Mouse (Mus musculus) heart, adult 9 months (tissue): ENCODE results near the gene Zfp383.
"Not testable (repeated sequence)": the region's sequence is repeated elsewhere in the genome, so short reads cannot be mapped to it uniquely, and the experiment has no call there.

ENCODE experiments used
- DNase-seq, 2 experiments: peaks; one replicate each; pipeline ENCODE4 v3.0.0; 2022; ENCODE audit warnings: low spot score in 2 of 2

Gene Zfp383

GRCm38 (mm10) chr7:29908130-29908950 lies at the start of gene Zfp383:
Gene Zfp383 (plus strand): TSS chr7:29908223.
- DNase-seq: peak; percentile 81 to 88

DNA sequence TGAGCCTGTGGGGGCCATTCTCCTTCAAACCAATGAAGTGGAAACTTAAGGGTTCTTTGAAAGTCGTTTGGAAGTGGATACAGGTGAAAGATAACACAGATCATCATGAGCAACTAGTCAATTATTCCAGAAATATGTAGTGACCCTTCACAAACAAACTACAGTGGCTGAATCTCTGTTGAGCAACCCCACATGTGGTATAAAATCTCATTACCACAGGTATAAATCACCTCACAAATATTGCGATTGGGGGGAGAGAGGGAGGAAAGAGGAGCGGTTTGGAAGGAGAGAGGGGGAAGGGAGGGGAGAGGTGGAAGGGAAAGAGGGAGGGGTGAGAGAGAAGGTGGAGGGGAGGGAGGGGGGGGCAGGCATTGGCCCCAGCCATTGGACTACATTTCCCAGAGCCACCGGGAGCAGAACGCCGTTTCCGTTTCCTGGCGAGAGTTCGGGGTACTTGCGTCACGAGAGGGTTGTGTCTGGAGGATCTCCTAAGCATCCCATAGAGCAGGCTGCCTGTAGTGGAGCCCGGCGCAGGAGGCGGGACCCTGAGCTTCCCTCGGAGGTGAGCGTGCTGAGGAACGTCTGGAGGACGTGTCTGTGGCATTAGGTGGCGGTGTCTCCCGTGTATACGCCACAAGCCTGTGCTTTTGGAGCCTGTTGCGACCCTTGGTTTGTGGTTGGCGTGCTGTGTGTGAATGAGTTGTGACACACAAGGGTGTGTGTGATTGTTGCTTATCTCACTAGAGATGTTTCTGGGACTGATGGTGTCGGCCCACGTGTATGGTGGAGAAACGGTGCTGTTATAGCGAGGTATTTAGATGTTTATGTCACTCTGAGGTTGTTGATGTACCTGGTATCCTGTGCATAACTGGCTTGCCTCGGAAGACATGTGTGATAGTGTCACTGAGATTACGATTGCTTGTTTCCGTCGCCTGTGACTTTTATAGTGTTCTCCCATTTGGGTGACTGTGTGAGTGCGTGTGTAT lies 48.2 kb upstream of the Zfp383 start, which contains the start of gene Zfp420:
Gene Zfp420 (plus strand): TSS at position 448 of the 986 bp plus-strand sequence.
- peak; percentile 87 to 90 for DNase-seq

DNA sequence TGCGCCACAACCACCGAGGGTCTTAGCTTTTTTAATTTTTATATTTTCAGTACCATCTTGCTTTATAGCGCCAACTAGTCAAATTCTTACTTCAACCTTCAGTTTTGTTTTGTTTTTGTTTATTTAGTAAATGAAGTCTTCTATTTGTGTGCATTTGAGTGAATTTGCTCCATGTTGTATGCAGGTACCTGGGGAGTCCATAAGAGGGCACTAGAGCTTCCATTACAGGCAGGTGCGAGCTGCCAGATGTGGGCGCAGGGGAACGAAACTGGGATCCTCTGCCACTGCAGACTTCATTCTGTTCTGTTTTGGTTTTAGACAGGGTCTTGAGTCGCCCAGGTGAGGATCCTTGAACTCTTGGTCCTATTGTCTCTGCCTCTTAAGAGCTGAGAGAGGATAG lies 46.4 kb upstream of the Zfp383 start:
- DNase-seq: no peak

DNA sequence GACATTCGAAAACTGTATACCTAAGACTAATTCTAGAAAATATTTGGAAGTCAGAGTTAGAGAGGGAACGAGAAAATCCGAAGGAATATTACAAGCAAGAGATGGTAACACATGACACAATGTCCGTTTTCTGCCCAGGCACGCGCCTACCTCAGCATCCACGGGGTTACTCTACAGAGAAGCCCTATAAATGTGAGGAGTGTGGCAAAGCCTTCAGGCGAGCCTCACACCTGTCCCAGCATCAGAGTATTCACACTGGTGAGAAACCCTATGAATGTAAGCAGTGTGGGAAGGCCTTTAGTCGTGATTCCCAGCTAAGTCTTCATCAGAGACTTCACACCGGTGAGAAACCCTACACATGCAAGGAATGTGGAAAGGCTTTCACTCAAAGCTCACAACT lies 33.8 kb upstream of the Zfp383 start:
- no peak for DNase-seq

GRCm38 (mm10) chr7:29877561-29877960 lies 30.5 kb upstream of the Zfp383 start:
- not testable (repeated sequence) for DNase-seq

- no peak for DNase-seq
Observed at GRCm38 (mm10) chr7:29880056-29880455, 28.0 kb upstream of the Zfp383 start.

- no peak for DNase-seq
Observed at GRCm38 (mm10) chr7:29880916-29881315, 27.1 kb upstream of the Zfp383 start.

- DNase-seq: no peak
Observed at GRCm38 (mm10) chr7:29890501-29890900, 17.5 kb upstream of the Zfp383 start.

DNA sequence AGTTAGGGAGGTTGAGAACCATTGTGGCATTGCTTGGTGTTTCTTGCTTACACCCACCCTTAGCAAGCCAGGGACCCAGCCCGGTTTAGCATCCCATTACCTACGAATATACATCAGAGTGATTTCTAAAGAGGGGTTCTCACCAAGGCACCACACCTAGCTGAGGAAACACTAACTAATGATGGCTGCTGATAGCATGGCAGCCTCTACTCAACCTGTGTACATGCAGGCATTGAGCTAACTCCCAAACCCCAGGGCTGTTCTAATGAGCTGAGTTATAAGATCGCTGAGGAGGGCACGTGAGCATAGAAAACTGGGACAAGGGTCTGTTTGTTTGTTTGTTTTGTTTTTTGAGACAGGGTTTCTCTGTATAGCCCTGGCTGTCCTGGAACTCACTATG lies 15.3 kb upstream of the Zfp383 start:
- no peak for DNase-seq

- DNase-seq: no peak
Observed at GRCm38 (mm10) chr7:29898351-29898750, 9.7 kb upstream of the Zfp383 start.

DNA sequence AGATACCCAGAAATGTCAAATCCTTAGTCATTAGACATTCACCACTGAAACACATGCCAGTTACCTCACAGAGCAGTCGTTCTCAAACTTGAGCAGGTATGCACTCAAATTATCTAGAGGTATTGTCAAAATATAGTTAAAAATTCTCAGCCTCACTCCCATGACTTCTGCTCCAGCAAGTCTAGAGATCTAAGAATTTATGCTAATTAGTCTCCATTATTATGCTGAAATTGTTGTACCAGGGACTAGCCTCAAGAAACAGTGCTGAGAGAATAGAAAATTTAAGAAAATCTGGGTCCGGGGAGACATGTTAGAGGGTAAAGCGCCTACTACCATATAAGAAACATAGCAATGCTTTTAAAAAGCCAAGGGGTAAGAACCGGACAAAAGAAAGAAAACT lies 3.9 kb upstream of the Zfp383 start:
- no peak for DNase-seq

DNA sequence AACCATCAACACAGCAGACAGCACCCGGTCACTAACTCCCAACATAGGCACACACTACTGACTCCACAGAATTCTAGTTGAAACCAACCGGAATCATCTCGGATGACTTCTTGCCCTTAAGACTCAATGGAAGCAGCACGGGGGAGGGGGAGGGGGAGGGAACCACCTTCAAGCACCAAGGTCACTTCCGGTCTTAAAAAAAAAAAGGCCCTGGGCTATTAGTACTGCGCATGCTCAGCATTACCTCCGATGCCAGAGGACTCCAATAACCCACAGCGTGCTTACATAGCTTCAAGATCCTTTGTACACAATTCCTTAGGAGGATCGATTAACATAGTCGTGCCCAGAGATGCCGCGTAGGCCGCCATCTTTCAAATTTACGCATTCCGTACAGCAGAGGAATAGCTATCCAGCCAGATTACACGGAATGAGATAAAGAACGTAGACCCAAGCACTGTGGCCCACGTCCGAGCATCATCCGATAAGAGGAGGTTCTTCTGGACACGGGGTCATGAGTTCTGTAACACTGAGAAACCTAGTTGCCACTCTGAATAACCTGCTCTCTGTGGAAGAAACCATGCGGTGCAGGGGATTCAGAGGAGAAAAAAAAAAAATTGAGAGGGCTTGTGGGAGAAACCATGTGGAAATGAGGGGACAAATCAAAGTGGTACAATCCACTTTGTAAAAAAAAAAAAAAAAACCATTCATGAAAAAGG lies 1.9 kb upstream of the Zfp383 start, which contains the start of gene Zfp27:
Gene Zfp27 (minus strand): TSS at position 607 of the 716 bp plus-strand sequence.
- peak; percentile 79 to 84 for DNase-seq

DNA sequence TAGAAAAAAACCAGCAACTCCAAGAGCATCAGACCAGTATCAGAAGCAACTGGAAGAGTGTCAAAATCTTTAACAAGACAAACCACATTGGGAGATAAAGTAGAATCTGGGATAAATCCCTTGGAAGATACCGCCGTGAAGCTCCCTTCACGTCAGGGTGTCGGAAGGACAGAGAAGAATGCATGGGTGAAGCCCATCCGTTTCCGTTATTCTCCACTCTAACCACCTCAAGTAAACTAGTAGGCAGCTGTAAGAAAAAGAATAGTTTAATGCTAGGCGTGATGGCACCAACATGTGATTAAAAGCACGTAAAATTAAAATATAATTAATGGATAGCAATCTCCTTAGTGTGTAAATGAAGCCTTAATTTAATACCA lies 1.4 kb upstream of the Zfp383 start:
- DNase-seq: no peak

- no peak for DNase-seq
Observed at GRCm38 (mm10) chr7:29907206-29907605, 817 bp upstream of the Zfp383 start.

- DNase-seq: no peak
Observed at GRCm38 (mm10) chr7:29910252-29910651, 2.2 kb downstream of the Zfp383 start.

GRCm38 (mm10) chr7:29912172-29912571 lies 4.1 kb downstream of the Zfp383 start:
- no peak for DNase-seq

DNA sequence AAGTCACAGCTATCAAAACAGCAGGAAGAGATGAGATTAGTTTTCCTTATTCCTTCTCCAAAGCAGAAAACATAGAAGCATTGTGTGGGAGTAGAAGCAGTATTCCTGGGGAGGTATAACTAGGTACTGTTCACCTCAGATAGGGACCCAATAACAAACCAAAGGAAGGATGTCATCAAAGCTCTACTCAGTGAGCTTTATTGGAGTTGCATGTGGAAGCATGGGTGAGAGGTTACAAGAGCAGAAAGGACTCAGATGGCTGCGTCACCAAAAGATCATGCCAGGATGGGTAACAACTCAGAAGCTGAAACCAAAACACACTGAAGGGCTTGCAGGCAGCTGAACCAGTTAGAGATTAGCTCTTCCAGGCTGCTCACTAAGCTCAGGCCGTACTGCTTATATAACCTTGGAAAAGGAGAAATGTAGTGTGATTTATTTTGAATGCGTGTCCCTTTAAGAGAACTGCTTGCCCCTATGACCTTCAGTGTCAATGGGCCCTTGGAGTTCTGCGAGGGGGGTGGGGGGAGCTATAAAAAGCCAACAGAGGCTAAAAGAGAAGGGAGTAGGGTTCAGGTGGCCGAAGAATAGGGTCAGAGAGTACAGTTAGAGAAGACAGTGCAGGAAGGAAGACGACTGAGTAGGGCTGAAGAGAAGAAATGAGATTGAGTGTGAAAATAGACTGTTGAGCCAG lies 9.5 kb downstream of the Zfp383 start:
- no peak for DNase-seq

DNA sequence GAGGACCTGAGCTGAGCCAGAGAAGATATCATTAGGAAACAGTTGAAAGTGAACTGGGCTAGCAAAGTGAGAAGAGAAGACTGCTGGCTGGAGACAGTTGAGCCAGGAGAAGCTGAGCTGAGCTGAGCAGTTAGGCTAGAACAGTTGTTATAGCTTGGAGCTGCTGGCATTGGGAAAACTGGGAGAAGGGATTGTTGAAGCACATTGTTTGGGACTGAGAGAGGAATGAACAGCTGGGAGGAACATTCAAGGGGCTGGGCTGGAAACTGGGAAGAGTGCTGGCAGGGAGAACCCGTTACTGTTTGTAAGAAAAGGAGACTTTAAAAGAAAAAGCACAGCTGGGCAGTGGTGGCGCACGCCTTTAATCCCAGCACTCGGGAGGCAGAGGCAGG lies 10.0 kb downstream of the Zfp383 start:
- DNase-seq: peak in 1 of 2 experiments; percentile 9

DNA sequence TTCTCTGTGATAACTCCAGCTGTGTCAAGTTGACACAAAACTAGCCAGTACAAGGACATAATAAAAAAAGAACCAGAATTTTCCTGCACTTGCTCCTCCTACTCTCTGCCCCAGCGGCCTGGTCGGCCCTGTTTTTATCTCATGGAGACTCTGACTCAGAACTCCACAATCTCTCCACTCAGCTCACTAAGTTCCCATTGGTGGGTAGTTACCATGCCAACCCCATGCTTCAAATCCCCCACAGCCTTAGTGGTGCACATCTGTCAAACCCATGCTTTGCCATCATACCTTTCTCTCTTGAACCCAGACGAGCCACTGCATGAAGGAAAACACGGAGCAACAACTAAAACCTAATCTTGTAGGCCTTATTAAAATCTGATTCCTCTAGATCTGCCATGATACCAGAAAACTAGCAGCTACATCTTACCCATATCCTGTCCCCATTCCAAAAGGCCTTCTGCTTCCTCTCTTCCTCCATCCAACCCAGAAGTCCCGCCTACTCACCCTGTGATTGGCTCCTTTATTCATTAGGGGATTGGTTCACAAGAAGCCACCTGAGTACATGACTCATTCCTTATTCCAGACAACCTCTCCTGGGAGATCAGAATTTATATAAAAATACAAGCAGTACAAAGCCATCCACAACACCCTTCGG lies 13.5 kb downstream of the Zfp383 start:
- DNase-seq: no peak

GRCm38 (mm10) chr7:29922780-29923179 lies 14.8 kb downstream of the Zfp383 start:
- no peak for DNase-seq

DNA sequence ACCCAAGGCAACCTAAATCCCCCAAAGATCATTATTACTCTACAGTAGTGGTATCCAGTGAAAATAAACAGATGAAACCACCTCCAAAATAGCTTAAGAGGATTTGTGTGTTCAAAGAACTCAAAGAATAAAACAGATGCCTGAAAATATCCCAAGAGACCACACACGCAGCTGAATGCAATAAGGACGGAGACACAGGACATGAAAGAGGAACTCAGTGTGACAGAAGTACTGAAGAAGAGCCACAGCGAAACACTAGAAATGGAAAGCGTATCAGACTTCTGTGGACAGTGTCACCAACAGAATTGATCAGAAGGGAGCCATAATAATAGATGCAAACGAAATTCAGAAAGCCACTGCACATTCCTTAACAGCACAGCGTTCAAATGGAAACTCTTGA lies 30.8 kb downstream of the Zfp383 start:
- no peak for DNase-seq
